Mouse (Mus musculus): ENCODE measurements around the gene Mtrf1. TPM values are rescaled to one million over a fixed set of nuclear protein-coding genes. Genes with fewer than 3 reads are reported as not detected.
"Not testable (repeated sequence)": the region's sequence is repeated elsewhere in the genome, so short reads cannot be mapped to it uniquely, and the experiment has no call there.

Gene Mtrf1
- polyA plus RNA-seq, 1 experiment, result 7.4 TPM

DNA sequence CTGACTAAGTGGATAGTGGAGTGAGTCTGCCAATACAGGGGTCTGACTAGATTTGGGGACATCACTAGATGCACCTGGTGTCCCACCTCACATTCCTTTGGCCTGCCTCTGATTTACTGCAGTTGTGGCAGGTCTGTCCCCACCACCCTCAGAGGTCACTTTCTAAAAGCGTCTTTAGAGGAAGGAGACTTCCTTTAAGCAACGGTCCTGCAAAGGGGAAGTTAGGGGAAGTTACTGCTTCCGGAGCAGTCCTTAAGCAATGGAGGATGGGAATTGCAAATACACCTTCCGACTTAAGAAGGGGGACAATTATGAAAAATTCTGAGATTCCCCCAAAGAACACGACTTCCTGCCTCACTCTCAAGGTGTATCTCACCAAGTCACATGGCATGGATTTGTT, 43.9 kb downstream of the Mtrf1 start:
- no peak for TF ChIP-seq CTCF (IDR thresholded peaks at IDR 0.05; ENCODE audit: extremely low read depth, insufficient read depth, low read length)
- no peak for TF ChIP-seq POLR2A (IDR thresholded peaks at IDR 0.05; ENCODE audit: extremely low read depth, insufficient read depth, low read length)
- H3K4me1 ChIP-seq (ENCODE audit: control insufficient read depth, insufficient read depth, low read length), result peaks cover 2% of the 10 kb centered on the region; the same call in 1 of the 2 replicates
- no peak overlapping the region for H3K4me3 ChIP-seq (ENCODE audit: insufficient read depth, low read length)
- no peak overlapping the region for H3K27ac ChIP-seq (ENCODE audit: insufficient read depth, low read length)

- Histone ChIP-seq H3K4me3 (ENCODE audit: insufficient read depth, low read length) (no peak overlapping the region), H3K27ac (ENCODE audit: insufficient read depth, low read length) (no peak overlapping the region), H3K4me1 (ENCODE audit: control insufficient read depth, insufficient read depth, low read length) (peaks cover 2% of the 10 kb centered on the region; the same call in 1 of the 2 replicates)
- no peak for TF ChIP-seq POLR2A (IDR thresholded peaks at IDR 0.05; ENCODE audit: extremely low read depth, insufficient read depth, low read length)
- no peak for TF ChIP-seq CTCF (IDR thresholded peaks at IDR 0.05; ENCODE audit: extremely low read depth, insufficient read depth, low read length)
These were observed 47.0 kb downstream of the Mtrf1 start for GRCm38 (mm10) chr14:79444601-79445000.

DNA sequence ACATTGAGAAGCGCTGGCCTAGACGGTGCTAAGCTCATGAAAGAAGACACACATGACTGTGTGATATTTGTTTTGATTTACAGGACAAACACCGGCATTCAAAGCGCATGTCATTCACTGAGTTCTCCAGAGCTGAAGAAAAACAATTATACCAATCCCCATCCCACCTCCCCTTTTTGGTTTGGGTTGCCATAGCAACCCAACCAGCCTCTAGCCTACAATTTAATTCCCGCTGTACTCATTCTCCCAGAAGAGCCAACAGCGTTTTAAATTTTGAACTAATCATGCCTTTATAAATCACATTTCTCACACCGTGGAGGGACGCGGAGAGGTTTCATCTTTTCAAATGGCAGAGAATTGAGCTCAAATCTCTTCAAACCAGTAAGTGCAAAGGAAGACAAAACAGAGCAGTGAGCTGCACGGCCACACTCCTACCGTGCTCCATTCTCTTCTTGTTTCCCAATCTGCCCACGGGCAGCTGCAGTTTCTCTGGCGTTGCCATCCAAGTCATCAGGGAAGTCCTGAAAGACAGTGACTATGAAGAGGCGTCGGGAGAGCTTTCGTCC, 47.6 kb downstream of the Mtrf1 start:
- TF ChIP-seq CTCF (IDR thresholded peaks at IDR 0.05; ENCODE audit: extremely low read depth, insufficient read depth, low read length), result no peak
- peak; percentile 36; the same call in 1 of the 2 replicates for TF ChIP-seq POLR2A (IDR thresholded peaks at IDR 0.05; ENCODE audit: extremely low read depth, insufficient read depth, low read length)
- H3K4me3 ChIP-seq (ENCODE audit: insufficient read depth, low read length), result no peak overlapping the region
- H3K4me1 ChIP-seq (ENCODE audit: control insufficient read depth, insufficient read depth, low read length), result peaks cover 2% of the 10 kb centered on the region; the same call in 1 of the 2 replicates
- no peak overlapping the region for H3K27ac ChIP-seq (ENCODE audit: insufficient read depth, low read length)

- not testable (repeated sequence) for H3K27ac ChIP-seq (ENCODE audit: insufficient read depth, low read length); H3K4me1 ChIP-seq (ENCODE audit: control insufficient read depth, insufficient read depth, low read length)
- H3K4me3 ChIP-seq (ENCODE audit: insufficient read depth, low read length), result peak within 1 kb of the TSS; percentile 25
These were observed 54.4 kb downstream of the Mtrf1 start, which contains the start of gene Kbtbd6 for GRCm38 (mm10) chr14:79451681-79452590. TSS of gene Kbtbd6 (plus strand) at chr14:79451835.

- H3K27ac ChIP-seq (ENCODE audit: insufficient read depth, low read length); H3K4me3 ChIP-seq (ENCODE audit: insufficient read depth, low read length); H3K4me1 ChIP-seq (ENCODE audit: control insufficient read depth, insufficient read depth, low read length): not testable (repeated sequence)
These were observed 55.0 kb downstream of the Mtrf1 start for GRCm38 (mm10) chr14:79452591-79452934.

- Histone ChIP-seq H3K4me3 (ENCODE audit: insufficient read depth, low read length) (no peak overlapping the region), H3K4me1 (ENCODE audit: control insufficient read depth, insufficient read depth, low read length) (no peaks in the 10 kb centered on the region), H3K27ac (ENCODE audit: insufficient read depth, low read length) (no peak overlapping the region)
- TF ChIP-seq POLR2A (IDR thresholded peaks at IDR 0.05; ENCODE audit: extremely low read depth, insufficient read depth, low read length) (no peak), CTCF (IDR thresholded peaks at IDR 0.05; ENCODE audit: extremely low read depth, insufficient read depth, low read length) (no peak)
These were observed 62.8 kb downstream of the Mtrf1 start for GRCm38 (mm10) chr14:79460401-79460800.

DNA sequence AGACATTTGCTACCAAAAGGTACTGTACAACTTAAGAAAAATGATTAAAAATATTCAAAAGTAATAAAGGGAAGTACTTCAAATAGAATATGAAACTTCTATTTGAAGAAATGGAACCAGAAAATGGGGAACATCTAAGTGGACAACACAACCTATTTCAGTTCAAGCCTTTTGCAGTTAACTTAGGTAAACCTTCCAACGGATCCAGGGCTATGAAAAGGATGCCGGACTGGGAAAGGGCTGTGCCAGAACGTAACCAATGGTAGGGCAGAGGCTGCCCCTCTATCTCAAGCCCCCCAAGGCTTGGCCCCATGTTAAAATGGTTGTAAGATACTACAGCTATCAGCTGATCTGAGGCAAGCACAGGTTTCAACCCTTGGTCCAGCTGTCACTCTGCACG, 63.4 kb downstream of the Mtrf1 start:
- Histone ChIP-seq H3K27ac (ENCODE audit: insufficient read depth, low read length) (no peak overlapping the region), H3K4me1 (ENCODE audit: control insufficient read depth, insufficient read depth, low read length) (no peaks in the 10 kb centered on the region), H3K4me3 (ENCODE audit: insufficient read depth, low read length) (no peak overlapping the region)
- TF ChIP-seq POLR2A (IDR thresholded peaks at IDR 0.05; ENCODE audit: extremely low read depth, insufficient read depth, low read length) (no peak), CTCF (IDR thresholded peaks at IDR 0.05; ENCODE audit: extremely low read depth, insufficient read depth, low read length) (no peak)

GRCm38 (mm10) chr14:79465623-79466022, 68.1 kb downstream of the Mtrf1 start:
- no peak overlapping the region for H3K4me3 ChIP-seq (ENCODE audit: insufficient read depth, low read length)
- no peak overlapping the region for H3K27ac ChIP-seq (ENCODE audit: insufficient read depth, low read length)
- no peaks in the 10 kb centered on the region for H3K4me1 ChIP-seq (ENCODE audit: control insufficient read depth, insufficient read depth, low read length)
- no peak for TF ChIP-seq POLR2A (IDR thresholded peaks at IDR 0.05; ENCODE audit: extremely low read depth, insufficient read depth, low read length)
- no peak for TF ChIP-seq CTCF (IDR thresholded peaks at IDR 0.05; ENCODE audit: extremely low read depth, insufficient read depth, low read length)

DNA sequence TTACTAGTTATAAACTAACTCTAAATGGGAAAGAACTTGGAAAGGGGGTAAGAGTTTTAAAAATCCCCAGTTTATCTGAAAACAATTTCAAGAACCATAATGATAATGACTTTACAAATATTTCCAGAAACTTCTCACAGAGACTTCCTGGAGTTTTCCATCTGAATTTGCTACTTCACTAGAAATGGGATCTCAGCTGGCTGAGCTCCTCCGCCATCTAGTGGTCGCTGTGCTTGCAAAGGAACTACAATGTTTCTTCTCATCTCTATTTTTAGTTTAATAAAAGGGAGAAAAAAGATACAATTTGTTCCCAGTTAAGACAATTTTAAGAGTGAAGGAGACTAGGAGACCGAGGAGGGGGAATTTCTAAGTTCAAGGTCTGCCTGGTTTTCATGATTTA, 70.0 kb downstream of the Mtrf1 start:
- H3K4me1 ChIP-seq (ENCODE audit: control insufficient read depth, insufficient read depth, low read length), result no peaks in the 10 kb centered on the region
- H3K27ac ChIP-seq (ENCODE audit: insufficient read depth, low read length), result no peak overlapping the region
- TF ChIP-seq POLR2A (IDR thresholded peaks at IDR 0.05; ENCODE audit: extremely low read depth, insufficient read depth, low read length), result no peak
- peak; percentile 83 for TF ChIP-seq CTCF (IDR thresholded peaks at IDR 0.05; ENCODE audit: extremely low read depth, insufficient read depth, low read length)
- H3K4me3 ChIP-seq (ENCODE audit: insufficient read depth, low read length), result no peak overlapping the region

Other genes starting within 250 kb of the Mtrf1 start
- gene Zfp957, start 150.4 kb upstream of the Mtrf1 start, polyA plus RNA-seq (2012; rRNA removed), result not detected in 2 replicates
- gene Rgcc, start 96.1 kb upstream of the Mtrf1 start, polyA plus RNA-seq (2012; rRNA removed), result 70.5 and 73.1 TPM in 2 replicates
- gene Naa16, start 7.0 kb upstream of the Mtrf1 start, polyA plus RNA-seq (2012; rRNA removed), result 6.3 and 7.0 TPM in 2 replicates
- 17.1 and 17.2 TPM in 2 replicates for gene Kbtbd7, start 28.7 kb downstream of the Mtrf1 start, polyA plus RNA-seq (2012; rRNA removed)
- gene Kbtbd6, start 54.1 kb downstream of the Mtrf1 start, polyA plus RNA-seq (2012; rRNA removed), result 0.83 and 0.86 TPM in 2 replicates
- 4.3 and 4.5 TPM in 2 replicates for gene Elf1, start 83.4 kb downstream of the Mtrf1 start, polyA plus RNA-seq (2012; rRNA removed)
- gene Wbp4, start 83.7 kb downstream of the Mtrf1 start, polyA plus RNA-seq (2012; rRNA removed), result 24.0 and 25.1 TPM in 2 replicates
- gene Sugt1, start 189.9 kb downstream of the Mtrf1 start, polyA plus RNA-seq (2012; rRNA removed), result 40.5 and 44.4 TPM in 2 replicates

Data from cortical plate, adult 2 months (tissue).